Mouse (Mus musculus) hindbrain, embryonic 12.5 days (tissue): ENCODE results near the gene Nfatc4. TPM values are rescaled to one million over a fixed set of nuclear protein-coding genes. Genes with fewer than 3 reads are reported as not detected.

Experiments
- ATAC-seq: fragments of 200-750 bp; cut with Nextera tagmentation; 2 replicates; pipeline ENCODE4 v1.8.0; 2017; ENCODE audit warnings: moderate TSS enrichment; ENCODE audit not compliant: low FRiP score
- H3K27ac ChIP-seq: fragments of 300-500 bp; sonication (generic); 2 replicates; pipeline ENCODE4 v1.5.1; 2016; ENCODE audit warnings: mild to moderate bottlenecking
- H3K27me3 ChIP-seq: fragments of 300-500 bp; sonication (generic); 2 replicates; pipeline ENCODE4 v1.6.1; 2016; ENCODE audit warnings: mild to moderate bottlenecking
- H3K36me3 ChIP-seq: fragments of 300-500 bp; sonication (generic); 2 replicates; pipeline ENCODE4 v1.6.1; 2016; ENCODE audit warnings: mild to moderate bottlenecking
- H3K4me1 ChIP-seq: fragments of 300-500 bp; sonication (generic); 2 replicates; pipeline ENCODE4 v1.6.1; 2016
- H3K4me2 ChIP-seq: fragments of 300-500 bp; sonication (generic); replicated peaks from 2 replicates; pipeline ENCODE4 v1.6.1; 2016; ENCODE audit warnings: mild to moderate bottlenecking
- H3K4me3 ChIP-seq: fragments of 300-500 bp; sonication (generic); 2 replicates; pipeline ENCODE4 v1.5.1; 2016; ENCODE audit warnings: mild to moderate bottlenecking
- H3K9ac ChIP-seq: fragments of 300-500 bp; sonication (generic); 2 replicates; pipeline ENCODE4 v1.6.1; 2016; ENCODE audit warnings: mild to moderate bottlenecking, moderate library complexity
- H3K9me3 ChIP-seq: fragments of 300-500 bp; sonication (generic); replicated peaks from 2 replicates; pipeline ENCODE4 v1.6.1; 2016; ENCODE audit warnings: mild to moderate bottlenecking
- WGBS: fragments of 180-500 bp; shearing (Covaris S2); methylation state at CpG from one replicate; pipeline ENCODE4 v1.1.7; 2016; 5-methylcytosine and 5-hydroxymethylcytosine counted together
- polyA plus RNA-seq: library from polyadenylated mRNA; unstranded; fragments of >200 nt; fragmentation: Nextera tagmentation; extraction: Ambion mirVana; gene quantifications from 2 replicates; pipeline ENCODE4 v1.2.1, GENCODE M21; 2016

The Nfatc4 gene
- polyA plus RNA-seq: 42.4 and 45.2 TPM in 2 replicates

GRCm38 (mm10) chr14:55822991-55823762 is at the start of gene Nfatc4:
TSS of gene Nfatc4 (plus strand) at chr14:55823144.
- H3K4me1 ChIP-seq: peaks cover 39% of the 10 kb centered on the region
- ATAC-seq: peak; percentile 84

GRCm38 (mm10) chr14:55776711-55777110 is 46.2 kb upstream of the Nfatc4 start:
- no peaks in the 10 kb centered on the region for H3K36me3 ChIP-seq
- ATAC-seq: no peak
- H3K4me2 ChIP-seq: no peak overlapping the region
- peaks cover 4% of the 10 kb centered on the region for H3K4me1 ChIP-seq
- H3K9me3 ChIP-seq: no peaks in the 10 kb centered on the region
- H3K4me3 ChIP-seq: no peak overlapping the region
- WGBS: 62% methylated on average over 7 of the region's 7 CpGs
- H3K27me3 ChIP-seq: peaks cover 14% of the 10 kb centered on the region
- H3K27ac ChIP-seq: no peak overlapping the region
- H3K9ac ChIP-seq: no peak overlapping the region

More at GRCm38 (mm10) chr14:55822991-55823762, at the start of gene Nfatc4:
- no peaks in the 10 kb centered on the region for H3K9me3 ChIP-seq
- H3K27ac ChIP-seq: peak within 1 kb of the TSS; percentile 92
- H3K4me3 ChIP-seq: peak within 1 kb of the TSS; percentile 62
- WGBS: 0% methylated on average over 32 of the region's 46 CpGs
- peaks cover 18% of the 10 kb centered on the region for H3K27me3 ChIP-seq
- peak within 1 kb of the TSS; percentile 91 for H3K4me2 ChIP-seq
- H3K36me3 ChIP-seq: no peaks in the 10 kb centered on the region
- peak within 1 kb of the TSS; percentile 77 for H3K9ac ChIP-seq

- Histone ChIP-seq H3K9ac (no peak overlapping the region), H3K36me3 (no peaks in the 10 kb centered on the region), H3K4me2 (no peak overlapping the region), H3K9me3 (no peaks in the 10 kb centered on the region), H3K27ac (no peak overlapping the region), H3K4me1 (peaks cover 5% of the 10 kb centered on the region), H3K4me3 (no peak overlapping the region), H3K27me3 (peaks cover 15% of the 10 kb centered on the region)
- ATAC-seq: no peak
- 47% methylated on average over 3 of the region's 3 CpGs for WGBS
Measured at GRCm38 (mm10) chr14:55777176-55777575, 45.8 kb upstream of the Nfatc4 start.

- Histone ChIP-seq H3K27me3 (peaks cover 19% of the 10 kb centered on the region), H3K36me3 (no peaks in the 10 kb centered on the region), H3K4me1 (peaks cover 5% of the 10 kb centered on the region), H3K9me3 (no peaks in the 10 kb centered on the region), H3K4me3 (no peak overlapping the region), H3K4me2 (no peak overlapping the region), H3K9ac (no peak overlapping the region), H3K27ac (no peak overlapping the region)
- ATAC-seq: no peak
- WGBS: 91% methylated on average over 11 of the region's 11 CpGs
Measured at GRCm38 (mm10) chr14:55777806-55778205, 45.1 kb upstream of the Nfatc4 start.

- WGBS: 89% methylated on average over 15 of the region's 15 CpGs
- H3K9me3 ChIP-seq: no peaks in the 10 kb centered on the region
- H3K27ac ChIP-seq: no peak overlapping the region
- no peak for ATAC-seq
- H3K4me3 ChIP-seq: no peak overlapping the region
- no peak overlapping the region for H3K9ac ChIP-seq
- H3K4me1 ChIP-seq: peaks cover 9% of the 10 kb centered on the region
- no peak overlapping the region for H3K4me2 ChIP-seq
- peaks cover 28% of the 10 kb centered on the region for H3K27me3 ChIP-seq
- H3K36me3 ChIP-seq: no peaks in the 10 kb centered on the region
Measured at GRCm38 (mm10) chr14:55778686-55779085, 44.3 kb upstream of the Nfatc4 start.

- H3K4me1 ChIP-seq: peaks cover 12% of the 10 kb centered on the region
- no peak overlapping the region for H3K27ac ChIP-seq
- no peaks in the 10 kb centered on the region for H3K9me3 ChIP-seq
- no peak for ATAC-seq
- no peak overlapping the region for H3K4me3 ChIP-seq
- H3K9ac ChIP-seq: no peak overlapping the region
- H3K36me3 ChIP-seq: no peaks in the 10 kb centered on the region
- H3K27me3 ChIP-seq: peaks cover 38% of the 10 kb centered on the region
- 73% methylated on average over 16 of the region's 16 CpGs for WGBS
- H3K4me2 ChIP-seq: no peak overlapping the region
Measured at GRCm38 (mm10) chr14:55779656-55780055, 43.3 kb upstream of the Nfatc4 start.

- ATAC-seq: no peak
- no peak overlapping the region for H3K9ac ChIP-seq
- H3K4me1 ChIP-seq: peaks cover 12% of the 10 kb centered on the region
- no peaks in the 10 kb centered on the region for H3K9me3 ChIP-seq
- WGBS: 83% methylated on average over 11 of the region's 11 CpGs
- no peak overlapping the region for H3K4me3 ChIP-seq
- H3K27me3 ChIP-seq: peaks cover 49% of the 10 kb centered on the region
- no peak overlapping the region for H3K27ac ChIP-seq
- no peak overlapping the region for H3K4me2 ChIP-seq
- no peaks in the 10 kb centered on the region for H3K36me3 ChIP-seq
Measured at GRCm38 (mm10) chr14:55780736-55781135, 42.2 kb upstream of the Nfatc4 start.

- ATAC-seq: peak; percentile 77
- H3K9ac ChIP-seq: no peak overlapping the region
- H3K9me3 ChIP-seq: no peaks in the 10 kb centered on the region
- peak overlapping the region; percentile 42 for H3K4me2 ChIP-seq
- no peak overlapping the region for H3K27ac ChIP-seq
- peaks cover 12% of the 10 kb centered on the region for H3K4me1 ChIP-seq
- H3K27me3 ChIP-seq: peaks cover 54% of the 10 kb centered on the region
- H3K4me3 ChIP-seq: peak overlapping the region; percentile 13; the same call in 1 of the 2 replicates
- H3K36me3 ChIP-seq: no peaks in the 10 kb centered on the region
- WGBS: 16% methylated on average over 14 of the region's 14 CpGs
Measured at GRCm38 (mm10) chr14:55781310-55781709, 41.6 kb upstream of the Nfatc4 start.

GRCm38 (mm10) chr14:55782361-55782960 is 40.5 kb upstream of the Nfatc4 start:
- H3K27me3 ChIP-seq: peaks cover 66% of the 10 kb centered on the region
- WGBS: 46% methylated on average over 9 of the region's 9 CpGs

GRCm38 (mm10) chr14:55783171-55783957 is 39.6 kb upstream of the Nfatc4 start:
- Histone ChIP-seq H3K4me3 (peak overlapping the region; percentile 34), H3K27me3 (peaks cover 75% of the 10 kb centered on the region), H3K27ac (peak overlapping the region; percentile 12; the same call in 1 of the 2 replicates), H3K36me3 (no peaks in the 10 kb centered on the region), H3K4me2 (peak overlapping the region; percentile 45), H3K9me3 (no peaks in the 10 kb centered on the region), H3K9ac (peak overlapping the region; percentile 41), H3K4me1 (peaks cover 17% of the 10 kb centered on the region)
- WGBS: 1% methylated on average over 31 of the region's 31 CpGs
- ATAC-seq: no peak

More at GRCm38 (mm10) chr14:55782361-55782960, 40.5 kb upstream of the Nfatc4 start:
- no peaks in the 10 kb centered on the region for H3K36me3 ChIP-seq
- no peaks in the 10 kb centered on the region for H3K9me3 ChIP-seq
- H3K4me3 ChIP-seq: peak overlapping the region; percentile 34; the same call in 1 of the 2 replicates
- H3K4me2 ChIP-seq: peak overlapping the region; percentile 45
- no peak overlapping the region for H3K27ac ChIP-seq
- ATAC-seq: no peak
- H3K9ac ChIP-seq: no peak overlapping the region
- H3K4me1 ChIP-seq: peaks cover 12% of the 10 kb centered on the region

- no peaks in the 10 kb centered on the region for H3K36me3 ChIP-seq
- ATAC-seq: no peak
- H3K9ac ChIP-seq: peak within 1 kb of the TSS; percentile 41
- 3% methylated on average over 13 of the region's 13 CpGs for WGBS
- H3K9me3 ChIP-seq: no peaks in the 10 kb centered on the region
- peaks cover 18% of the 10 kb centered on the region for H3K4me1 ChIP-seq
- peak within 1 kb of the TSS; percentile 34 for H3K4me3 ChIP-seq
- H3K27ac ChIP-seq: peak within 1 kb of the TSS; percentile 12; the same call in 1 of the 2 replicates
- peaks cover 80% of the 10 kb centered on the region for H3K27me3 ChIP-seq
- peak within 1 kb of the TSS; percentile 45 for H3K4me2 ChIP-seq
Measured at GRCm38 (mm10) chr14:55783958-55784235, 39.0 kb upstream of the Nfatc4 start, which contains the start of gene Adcy4. TSS of gene Adcy4 (minus strand) at chr14:55784095.

GRCm38 (mm10) chr14:55785195-55785594 is 37.7 kb upstream of the Nfatc4 start:
- Histone ChIP-seq H3K36me3 (no peaks in the 10 kb centered on the region), H3K9me3 (no peaks in the 10 kb centered on the region), H3K4me1 (peaks cover 18% of the 10 kb centered on the region), H3K4me2 (no peak overlapping the region), H3K4me3 (no peak overlapping the region), H3K9ac (no peak overlapping the region), H3K27me3 (peaks cover 92% of the 10 kb centered on the region), H3K27ac (no peak overlapping the region)
- WGBS: 19% methylated on average over 6 of the region's 6 CpGs
- ATAC-seq: no peak
